Mouse (Mus musculus): ENCODE results near the gene Trak1.
A peak's percentile ranks its signal among the peaks of the same experiment; 100 is the strongest.

Trak1 gene

GRCm38 (mm10) chr9:121293187-121293586, 4.1 kb upstream of the Trak1 start:
- DNase-seq (ENCODE audit: low spot score in 2 of 2) = no peak

- no peak for DNase-seq (ENCODE audit: low spot score in 2 of 2)
These were observed 2.1 kb upstream of the Trak1 start for GRCm38 (mm10) chr9:121295221-121295620.

DNA sequence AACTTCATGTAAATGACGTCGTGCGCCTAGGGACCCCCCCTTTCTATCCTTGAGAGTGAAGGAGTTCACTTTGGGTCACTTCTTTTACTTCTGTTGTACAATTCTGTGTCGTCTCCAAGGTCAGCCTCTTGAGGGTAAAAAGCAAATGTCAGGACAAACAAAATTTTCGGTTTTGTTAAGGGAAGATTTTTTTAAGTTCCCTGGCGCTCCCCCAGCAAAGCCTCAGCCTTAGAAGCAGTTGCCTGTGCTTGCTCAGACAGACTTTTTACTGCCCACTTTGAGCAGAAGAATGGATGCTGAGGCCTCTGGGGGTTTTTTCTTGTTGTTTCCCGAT, 730 bp downstream of the Trak1 start:
- DNase-seq (ENCODE audit: low spot score in 2 of 2) = no peak

DNA sequence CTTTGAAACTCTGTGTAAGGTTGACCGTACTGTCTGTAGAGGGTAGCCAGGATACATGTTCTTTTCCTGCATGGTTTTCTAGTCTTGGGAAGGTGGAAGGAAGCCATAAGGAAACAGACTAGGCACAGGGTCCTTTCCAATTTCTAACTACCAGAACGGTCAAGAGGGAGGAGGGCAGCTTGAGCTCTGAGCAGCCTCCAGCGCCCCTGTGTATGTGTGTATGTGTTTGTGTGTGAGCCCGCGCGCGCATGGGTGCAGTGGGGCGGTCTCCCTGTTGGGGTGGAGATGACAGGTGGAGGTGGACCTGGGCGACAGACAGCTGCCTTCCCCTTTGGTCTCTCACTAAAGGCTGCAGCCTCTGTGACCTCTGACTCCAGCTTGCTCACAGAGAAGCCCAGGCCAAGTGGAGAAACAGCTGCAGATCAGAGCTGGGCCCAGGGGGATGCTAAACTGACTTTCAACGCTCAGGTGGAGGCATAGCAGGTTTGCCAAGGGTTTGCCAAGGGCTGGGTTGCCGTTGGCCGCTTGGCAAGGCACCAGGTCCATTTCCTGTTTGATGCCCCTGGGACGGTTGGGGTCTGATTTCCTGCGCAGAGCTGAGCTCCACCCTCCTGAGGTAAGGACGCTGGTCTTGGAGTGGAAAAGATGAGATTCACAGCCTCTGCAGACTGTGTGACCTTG, 1.2 kb downstream of the Trak1 start:
- DNase-seq (ENCODE audit: low spot score in 2 of 2) = no peak

GRCm38 (mm10) chr9:121299223-121299755, 2.0 kb downstream of the Trak1 start:
- no peak for DNase-seq (ENCODE audit: low spot score in 2 of 2)

DNA sequence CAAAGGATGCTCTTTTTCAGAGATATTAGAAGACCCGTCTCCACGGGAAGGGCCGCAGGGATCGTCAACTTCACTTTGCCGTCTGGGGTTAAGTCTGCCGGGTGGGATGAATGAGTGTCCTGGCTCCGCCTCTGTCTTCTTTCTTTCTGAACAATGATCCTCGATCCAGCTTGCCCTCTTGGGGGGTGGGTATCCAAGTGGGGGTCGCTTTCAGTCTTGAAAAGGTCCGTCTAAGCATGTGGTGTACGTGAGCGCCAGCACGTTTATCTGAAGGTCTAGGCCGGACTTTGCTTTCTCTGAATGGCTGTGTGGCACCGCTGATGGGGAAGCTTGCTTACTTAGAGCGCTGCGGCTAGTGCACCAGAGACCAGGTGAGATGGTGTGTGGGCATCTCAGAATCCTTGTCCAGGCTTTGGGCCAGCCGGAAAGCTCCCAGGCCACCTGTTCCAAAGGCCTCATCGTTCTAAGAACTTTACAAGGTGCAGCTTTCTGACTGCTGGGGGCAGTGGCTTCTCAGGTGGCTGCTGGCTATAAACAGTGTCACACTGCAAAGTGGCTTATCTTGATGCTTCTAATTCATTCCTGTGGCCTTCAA, 2.8 kb downstream of the Trak1 start:
- DNase-seq (ENCODE audit: low spot score in 2 of 2) = no peak

DNA sequence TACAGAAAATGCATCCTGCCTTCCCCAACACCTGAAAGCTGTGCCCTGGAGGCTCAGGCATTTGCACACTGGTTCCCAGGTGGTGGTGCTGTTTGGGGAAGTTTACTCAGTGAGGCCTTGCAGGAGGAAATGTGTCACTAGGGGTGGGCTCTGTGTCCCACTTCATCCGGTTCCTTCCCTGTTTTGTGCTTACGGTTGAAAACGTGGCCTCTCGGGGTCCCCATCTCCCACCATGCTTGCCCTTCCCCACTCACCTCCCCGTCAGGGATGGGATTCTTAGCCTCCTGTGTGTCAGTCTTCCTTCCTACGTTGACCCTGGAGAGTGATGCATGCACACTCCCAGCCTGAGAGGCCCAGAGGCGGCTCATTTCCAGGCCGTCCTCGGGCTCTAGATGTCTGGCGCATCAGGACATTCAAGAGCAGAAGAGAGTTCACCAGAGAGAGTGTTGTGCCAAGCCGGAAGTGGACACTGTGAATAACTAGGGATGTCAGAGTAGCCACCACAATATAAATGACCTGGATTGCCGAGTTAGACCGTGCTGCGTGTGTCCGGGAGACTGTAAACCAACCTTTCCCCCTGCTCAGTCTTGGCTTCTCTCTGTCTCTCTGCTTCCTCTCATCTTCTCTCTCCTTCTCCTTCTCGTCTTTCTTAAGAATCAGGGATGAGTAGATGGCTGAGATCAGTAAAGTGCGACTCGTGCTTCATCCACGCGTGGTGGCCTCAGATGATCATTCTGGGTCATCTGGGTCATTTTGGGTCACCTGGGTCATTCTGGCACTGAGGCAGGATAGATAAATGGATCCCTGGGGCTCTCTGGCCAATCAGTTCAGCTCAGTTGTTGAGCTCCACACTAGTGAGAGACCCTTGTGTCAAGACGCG, 4.0 kb downstream of the Trak1 start:
- DNase-seq (ENCODE audit: low spot score in 2 of 2) = no peak

DNA sequence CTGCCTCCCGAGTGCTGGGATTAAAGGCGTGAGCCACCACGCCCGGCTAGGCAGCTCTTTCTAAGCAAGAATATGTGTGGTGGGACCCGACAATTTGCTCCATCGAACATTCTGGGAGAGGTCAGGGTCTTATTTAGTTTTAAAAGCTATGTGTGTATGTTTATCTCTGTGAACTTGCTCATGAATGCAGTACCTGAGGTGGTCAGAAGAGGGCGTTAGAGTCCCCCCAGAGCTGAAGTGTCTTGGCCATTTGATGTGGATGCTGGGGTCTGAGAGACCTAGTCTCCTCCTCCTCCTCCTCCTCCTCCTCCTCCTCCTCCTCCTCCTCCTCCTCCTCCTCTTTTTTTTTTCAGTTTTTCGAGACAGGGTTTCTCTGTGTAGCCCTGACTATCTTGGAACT, 5.2 kb downstream of the Trak1 start:
- no peak for DNase-seq (ENCODE audit: low spot score in 2 of 2)

- no peak for DNase-seq (ENCODE audit: low spot score in 2 of 2)
These were observed 5.8 kb downstream of the Trak1 start for GRCm38 (mm10) chr9:121303086-121303485.

DNA sequence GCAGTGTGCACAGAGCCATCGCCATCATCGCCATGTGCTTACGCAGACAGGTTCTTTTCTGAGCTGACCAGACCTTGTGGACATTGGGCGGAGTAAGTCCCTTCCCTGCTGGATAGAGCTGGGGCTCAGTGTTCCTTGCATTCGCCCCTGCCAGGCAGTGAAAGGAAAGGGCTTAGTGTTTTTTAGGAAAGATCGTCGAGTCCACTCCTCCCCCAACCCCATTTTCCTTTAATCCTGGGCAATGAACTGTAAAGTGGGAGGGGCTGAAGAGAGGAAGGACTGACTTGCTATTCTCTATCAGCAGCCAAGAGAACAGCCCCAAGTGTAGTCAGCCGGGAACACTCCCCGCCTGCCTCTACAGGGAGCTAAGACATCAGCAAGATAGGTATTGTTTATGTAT, 6.4 kb downstream of the Trak1 start:
- DNase-seq (ENCODE audit: low spot score in 2 of 2) = no peak

- no peak for DNase-seq (ENCODE audit: low spot score in 2 of 2)
These were observed 7.2 kb downstream of the Trak1 start for GRCm38 (mm10) chr9:121304520-121304919.

GRCm38 (mm10) chr9:121305456-121305855, 8.2 kb downstream of the Trak1 start:
- no peak for DNase-seq (ENCODE audit: low spot score in 2 of 2)

DNA sequence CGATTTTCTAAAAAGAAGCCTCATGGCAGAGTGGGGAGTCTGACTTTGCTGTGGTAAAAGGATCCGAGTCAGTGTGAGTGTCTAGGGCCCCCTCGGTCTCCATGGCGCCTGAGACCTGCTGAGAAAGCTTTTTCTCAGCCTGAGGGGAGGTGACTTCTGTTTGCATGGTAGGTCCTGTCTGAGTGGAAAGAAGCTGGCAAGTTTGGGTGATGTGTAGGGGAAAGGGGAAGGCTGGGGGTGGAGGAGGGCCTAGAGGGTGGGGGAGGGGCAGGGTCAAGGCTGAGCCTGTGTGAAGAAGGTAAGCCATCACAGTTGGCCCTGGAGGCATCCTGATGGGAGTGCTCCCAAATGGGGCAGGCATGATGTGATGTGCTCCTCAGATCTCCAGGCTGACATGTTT, 12.0 kb downstream of the Trak1 start:
- DNase-seq (ENCODE audit: low spot score in 2 of 2) = no peak

- no peak for DNase-seq (ENCODE audit: low spot score in 2 of 2)
These were observed 13.2 kb downstream of the Trak1 start for GRCm38 (mm10) chr9:121310501-121310900.

GRCm38 (mm10) chr9:121311846-121312236, 14.5 kb downstream of the Trak1 start:
- DNase-seq (ENCODE audit: low spot score in 2 of 2) = no peak

DNA sequence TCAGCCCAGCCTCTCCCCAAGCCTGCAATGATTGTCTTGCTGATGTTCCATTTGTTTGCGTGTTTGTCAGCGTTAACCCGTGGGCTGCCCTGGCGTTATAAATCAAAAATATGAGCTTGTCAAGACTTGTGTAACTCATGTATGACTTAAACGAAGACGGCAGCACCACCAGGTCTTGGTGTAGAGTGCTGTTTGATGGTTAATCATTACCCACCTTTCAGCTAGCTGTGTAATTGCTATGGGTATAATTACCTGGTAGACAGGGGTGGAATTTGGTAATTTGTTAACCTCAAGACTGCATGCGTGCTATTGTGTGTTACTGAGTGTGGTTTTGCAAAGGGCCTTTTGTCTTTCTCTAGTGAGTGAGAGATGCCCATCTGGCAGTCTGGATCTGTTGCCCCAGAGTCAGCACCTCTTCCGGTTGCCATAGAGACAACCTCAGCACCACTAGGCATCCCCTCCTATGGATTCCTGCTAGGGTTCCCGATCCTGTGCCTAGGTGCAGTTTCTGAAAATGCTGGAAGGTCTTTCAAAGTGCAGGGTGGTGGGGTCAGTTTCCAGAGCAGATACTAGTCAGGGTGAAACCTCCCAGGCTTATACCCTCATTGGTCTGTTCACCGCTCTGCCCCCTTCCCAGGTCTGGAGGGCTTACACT, 15.1 kb downstream of the Trak1 start:
- DNase-seq (ENCODE audit: low spot score in 2 of 2) = no peak

GRCm38 (mm10) chr9:121313656-121314374, 16.5 kb downstream of the Trak1 start:
- DNase-seq (ENCODE audit: low spot score in 2 of 2) = peak in 1 of 2 experiments; percentile 78

GRCm38 (mm10) chr9:121314541-121315152, 17.3 kb downstream of the Trak1 start:
- DNase-seq (ENCODE audit: low spot score in 2 of 2) = no peak

- no peak for DNase-seq (ENCODE audit: low spot score in 2 of 2)
These were observed 18.7 kb downstream of the Trak1 start for GRCm38 (mm10) chr9:121315901-121316595.

GRCm38 (mm10) chr9:121316621-121317405, 19.5 kb downstream of the Trak1 start:
- no peak for DNase-seq (ENCODE audit: low spot score in 2 of 2)

All from urinary bladder, adult 18-20 months (tissue).